19 mouse cellular contexts compared by ENCODE assay signal in the genomic region with DNA sequence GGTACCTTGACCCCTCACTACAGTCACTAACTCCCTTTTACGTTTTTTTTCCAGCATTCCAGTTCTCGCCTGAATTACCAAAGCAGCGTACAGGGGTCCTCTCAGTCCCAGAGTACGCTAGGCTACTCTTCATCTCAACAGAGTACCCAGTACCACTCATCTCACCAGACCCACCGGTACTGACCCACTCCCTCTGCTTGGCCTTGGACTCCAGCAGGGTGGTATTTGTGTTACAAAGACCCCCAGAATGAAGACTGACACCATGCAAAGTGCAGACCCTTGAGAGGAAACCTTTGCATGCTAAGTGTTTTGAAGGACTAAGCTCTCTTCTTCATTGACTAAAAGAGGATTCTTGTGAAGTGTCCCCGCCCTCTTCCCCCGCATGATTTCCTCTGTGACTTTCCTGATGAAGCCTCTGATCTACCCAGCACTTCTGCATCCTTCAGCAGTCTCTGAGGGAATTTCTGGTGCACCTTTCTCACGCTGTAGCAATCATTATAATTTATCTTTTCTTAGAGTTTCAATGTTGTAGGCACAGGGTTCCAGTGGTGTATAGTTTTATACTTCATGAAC.
DNase-seq lines count a peak whose midpoint lies in the region; ATAC-seq and TF ChIP-seq lines count a peak whose summit lies in the region.
"Had no signal": no experiment of that assay in that cellular context is flagged by ENCODE, and none has a peak within 500 bp of the region (broad histone marks: within the 10 kb centered on the region; RNA-seq: fewer than 3 reads in every experiment).

No protein-coding gene starts in this region.

- ATAC-seq in inflammation-experienced regulatory T-cells, adult 6 months = peak; percentile 42
- no peak for ATAC-seq in cerebellum, adult (ENCODE audit: insufficient number of reproducible peaks, low FRiP score, low TSS enrichment)
- ATAC-seq: midbrain, embryonic 15.5 days had no signal

- intact Hi-C loops in heart, postnatal 36 days (cut with DNase I) = no loop called here

- H3K36me3 ChIP-seq in heart, embryonic 10.5 days = peaks cover 16% of the 10 kb centered on the region
- no peaks in the 10 kb centered on the region for H3K36me3 ChIP-seq in thymus, adult 2 months (ENCODE audit: control insufficient read depth, insufficient read depth, low read length)
- peaks cover 56% of the 10 kb centered on the region for H3K36me3 ChIP-seq in limb, embryonic 10.5 days

- 75% methylated on average over 8 of the region's 8 CpGs for WGBS in heart, embryonic 10.5 days
- 51% methylated on average over 8 of the region's 8 CpGs for WGBS in thymus, adult 2 months
- 72% methylated on average over 8 of the region's 8 CpGs for WGBS in limb, embryonic 10.5 days

- no peak for TF ChIP-seq POLR2A in thymus, adult 2 months (IDR thresholded peaks at IDR 0.05; ENCODE audit: control insufficient read depth, extremely low read depth, insufficient read depth, low read length, poor library complexity)

- H3K9me3 ChIP-seq in heart, embryonic 10.5 days = no peaks in the 10 kb centered on the region
- H3K9me3 ChIP-seq in limb, embryonic 10.5 days (replicated peaks) = no peaks in the 10 kb centered on the region
- H3K9me3 ChIP-seq: forebrain, embryonic 10.5 days; heart, embryonic 12.5 days; limb, embryonic 15.5 days; midbrain, embryonic 15.5 days; stomach, embryonic 15.5 days had no signal

- no peak overlapping the region for H3K27ac ChIP-seq in heart, embryonic 10.5 days
- H3K27ac ChIP-seq in thymus, adult 2 months (ENCODE audit: control insufficient read depth, insufficient read depth, low read length) = peak overlapping the region; percentile 53
- no peak overlapping the region for H3K27ac ChIP-seq in limb, embryonic 10.5 days
- H3K27ac ChIP-seq: forebrain, embryonic 10.5 days; limb, embryonic 15.5 days; midbrain, embryonic 15.5 days; stomach, embryonic 15.5 days had no signal

- no peaks in the 10 kb centered on the region for H3K27me3 ChIP-seq in heart, embryonic 10.5 days (ENCODE audit: insufficient read depth, poor library complexity, severe bottlenecking)
- no peaks in the 10 kb centered on the region for H3K27me3 ChIP-seq in thymus, adult 2 months (ENCODE audit: control insufficient read depth, insufficient read depth, low read length)
- no peaks in the 10 kb centered on the region for H3K27me3 ChIP-seq in limb, embryonic 10.5 days (ENCODE audit: low read depth, poor library complexity, severe bottlenecking)
- H3K27me3 ChIP-seq: heart, embryonic 12.5 days; limb, embryonic 15.5 days; midbrain, embryonic 15.5 days; stomach, embryonic 15.5 days had no signal

- peak; percentile 50 for DNase-seq in heart, embryonic 10.5 days (ENCODE audit: low spot score)
- DNase-seq in heart, postnatal 36 days = no peak
- DNase-seq in thymus, adult 2 months = peak; percentile 54
- DNase-seq in thymus, postnatal 10 days (ENCODE audit: low spot score in 2 of 2) = no peak
- no peak for DNase-seq in limb, embryonic 10.5 days (ENCODE audit: low spot score)
- DNase-seq in kidney, adult 8-10 months = no peak
- DNase-seq: adrenal gland, postnatal 36 days; gastrocnemius, postnatal 36 days; kidney, postnatal 10 days; layer of hippocampus, adult 9-11 months; lung, adult 2 months; right cerebral cortex, postnatal 14 days had no signal

- TF ChIP-seq CTCF in thymus, adult 2 months (IDR thresholded peaks at IDR 0.05; ENCODE audit: borderline replicate concordance, control insufficient read depth, extremely low read depth, insufficient read depth, low read length, poor library complexity) = no peak

- no peak overlapping the region for H3K4me3 ChIP-seq in heart, embryonic 10.5 days
- H3K4me3 ChIP-seq in thymus, adult 2 months (ENCODE audit: control insufficient read depth, insufficient read depth, low read length) = no peak overlapping the region
- H3K4me3 ChIP-seq in limb, embryonic 10.5 days = no peak overlapping the region
- H3K4me3 ChIP-seq: forebrain, embryonic 10.5 days; heart, embryonic 12.5 days; limb, embryonic 15.5 days; midbrain, embryonic 15.5 days; stomach, embryonic 15.5 days had no signal

- no peaks in the 10 kb centered on the region for H3K4me1 ChIP-seq in heart, embryonic 10.5 days
- H3K4me1 ChIP-seq in thymus, adult 2 months (replicated peaks; ENCODE audit: control insufficient read depth, insufficient read depth, low read length) = peaks cover 35% of the 10 kb centered on the region
- H3K4me1 ChIP-seq in limb, embryonic 10.5 days = no peaks in the 10 kb centered on the region
- H3K4me1 ChIP-seq: forebrain, embryonic 10.5 days; limb, embryonic 15.5 days; midbrain, embryonic 15.5 days; stomach, embryonic 15.5 days had no signal

Comparison
In these comparisons a context has a peak if more than half of its experiments do, and no peak if none do; other contexts are left out.
1. DNase-seq: peak in heart, embryonic 10.5 days (single experiment) and thymus, adult 2 months (single experiment); none in heart, postnatal 36 days (0 of 2), thymus, postnatal 10 days (0 of 2), limb, embryonic 10.5 days (single experiment) and kidney, adult 8-10 months (0 of 2).